Mouse (Mus musculus) liver, postnatal 0 days (tissue): ENCODE data around the gene Ttll3. TPM values are rescaled to one million over a fixed set of nuclear protein-coding genes. Genes with fewer than 3 reads are reported as not detected.

Source experiments
- ATAC-seq: fragments of 200-750 bp; cut with Nextera tagmentation; 2 replicates; pipeline ENCODE4 v1.8.0; 2017; ENCODE audit warnings: mild to moderate bottlenecking, moderate library complexity
- DNase-seq: peaks from one replicate; pipeline ENCODE4 v3.0.0-alpha.2; 2016
- H3K27ac ChIP-seq: fragments of 300-500 bp; sonication (generic); 2 replicates; pipeline ENCODE4 v1.5.1; 2014; ENCODE audit warnings: antibody characterized with exemption, moderate library complexity, mild to moderate bottlenecking, low read depth
- H3K27me3 ChIP-seq: fragments of 300-500 bp; sonication (generic); 2 replicates; pipeline ENCODE4 v1.6.1; 2014; ENCODE audit warnings: low read length, control low read depth, mixed read lengths; ENCODE audit not compliant: insufficient read depth
- H3K36me3 ChIP-seq: fragments of 300-500 bp; sonication (generic); replicated peaks from 2 replicates; pipeline ENCODE4 v1.6.1; 2014; ENCODE audit warnings: mild to moderate bottlenecking, control low read depth, low read length, moderate library complexity, mixed read lengths; ENCODE audit not compliant: insufficient read depth
- H3K4me1 ChIP-seq: fragments of 300-500 bp; sonication (generic); 2 replicates; pipeline ENCODE4 v1.6.1; 2014; ENCODE audit warnings: antibody characterized with exemption, mild to moderate bottlenecking, control low read depth; ENCODE audit not compliant: insufficient read depth
- H3K4me2 ChIP-seq: fragments of 300-500 bp; sonication (generic); 2 replicates; pipeline ENCODE4 v1.6.1; 2014; ENCODE audit warnings: low read depth, mild to moderate bottlenecking, low read length, moderate library complexity, mixed read lengths
- H3K4me3 ChIP-seq: fragments of 300-500 bp; sonication (generic); 2 replicates; pipeline ENCODE4 v1.5.1; 2014; ENCODE audit warnings: low read depth, low read length
- H3K9ac ChIP-seq: fragments of 300-500 bp; sonication (generic); replicated peaks from 2 replicates; pipeline ENCODE4 v1.6.1; 2014; ENCODE audit warnings: mild to moderate bottlenecking, moderate library complexity
- H3K9me3 ChIP-seq: fragments of 300-500 bp; sonication (generic); 2 replicates; pipeline ENCODE4 v1.6.1; 2016; ENCODE audit warnings: mild to moderate bottlenecking, control low read depth, low read length, mixed read lengths
- CTCF ChIP-seq: sonication (generic); IDR thresholded peaks from 2 replicates; pipeline ENCODE4 v1.5.1; 2016; ENCODE audit warnings: antibody characterized with exemption, low read depth
- EP300 ChIP-seq: IDR thresholded peaks from 2 replicates; pipeline ENCODE4 v1.6.1; 2016; ENCODE audit warnings: antibody characterized with exemption, low read depth, mild to moderate bottlenecking
- WGBS: fragments of 180-500 bp; shearing (Covaris S2); extraction: QIAGEN DNeasy Blood & Tissue Kit; methylation state at CpG from one replicate; pipeline ENCODE4 v1.1.7; 2014; ENCODE audit not compliant: insufficient replicate concordance; 5-methylcytosine and 5-hydroxymethylcytosine counted together
- polyA plus RNA-seq: library from polyadenylated mRNA; unstranded; fragments of >200 nt; fragmentation: Nextera tagmentation; extraction: Ambion mirVana; gene quantifications from 2 replicates; pipeline ENCODE4 v1.2.1, GENCODE M21; 2015

The Ttll3 gene
- polyA plus RNA-seq, 1 experiment from 2014 or later, result 0.83 TPM

DNA sequence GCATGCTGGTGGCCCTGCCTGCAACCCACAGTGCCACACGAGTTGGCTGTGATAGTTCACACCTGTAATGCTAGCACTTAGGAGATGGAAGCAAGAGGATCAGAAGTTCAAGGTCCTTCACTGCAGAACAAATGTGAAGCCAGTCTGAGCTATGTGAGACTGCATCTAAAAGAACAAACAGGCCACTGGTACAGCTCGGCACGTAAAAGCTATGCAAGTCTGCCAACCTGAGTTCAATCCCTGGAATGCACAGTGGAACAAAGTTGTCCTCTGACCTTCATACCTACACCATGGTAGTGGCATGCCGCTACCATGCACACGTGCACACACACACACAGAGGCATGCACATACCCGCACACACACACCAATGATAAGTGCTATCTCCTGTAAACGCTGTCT, 35.1 kb downstream of the Ttll3 start:
- no peak overlapping the region for H3K9ac ChIP-seq
- H3K9me3 ChIP-seq, result no peaks in the 10 kb centered on the region
- H3K27me3 ChIP-seq, result no peaks in the 10 kb centered on the region
- H3K4me2 ChIP-seq, result no peak overlapping the region
- 68% methylated on average over 7 of the region's 7 CpGs for WGBS
- DNase-seq (no peak), ATAC-seq (no peak)
- no peak overlapping the region for H3K4me3 ChIP-seq
- H3K27ac ChIP-seq, result no peak overlapping the region
- no peak for TF ChIP-seq EP300
- TF ChIP-seq CTCF, result no peak
- no peaks in the 10 kb centered on the region for H3K36me3 ChIP-seq
- peaks cover 4% of the 10 kb centered on the region for H3K4me1 ChIP-seq

DNA sequence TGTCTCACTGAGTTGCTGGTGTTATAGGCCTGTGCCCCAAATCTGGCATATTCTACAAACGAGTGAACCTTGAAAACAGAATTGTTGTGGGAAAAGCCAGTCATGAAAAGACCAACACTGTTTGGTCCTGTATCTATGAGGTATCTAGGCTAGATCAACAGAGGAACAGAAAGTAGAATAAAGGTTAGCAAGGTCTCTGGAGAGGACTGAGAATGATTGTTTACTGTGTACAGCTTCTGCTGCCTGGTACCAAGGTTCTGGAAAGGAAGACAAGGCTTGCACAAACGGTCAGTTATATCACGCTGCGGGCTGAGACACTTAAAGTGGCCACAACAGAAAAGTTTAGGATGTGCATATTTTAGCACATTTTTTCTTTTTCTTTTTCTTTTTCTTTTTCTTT, 37.6 kb downstream of the Ttll3 start:
- TF ChIP-seq CTCF (no peak), EP300 (no peak)
- Histone ChIP-seq H3K9me3 (no peaks in the 10 kb centered on the region), H3K4me3 (no peak overlapping the region), H3K36me3 (no peaks in the 10 kb centered on the region), H3K9ac (no peak overlapping the region), H3K27ac (no peak overlapping the region), H3K4me2 (no peak overlapping the region), H3K4me1 (0 out of 2 replicates have a peak, but pooled peaks cover 3% of the 10 kb centered on the region), H3K27me3 (no peaks in the 10 kb centered on the region)
- ATAC-seq (no peak), DNase-seq (no peak)
- WGBS, result 85% methylated on average over 4 of the region's 4 CpGs

DNA sequence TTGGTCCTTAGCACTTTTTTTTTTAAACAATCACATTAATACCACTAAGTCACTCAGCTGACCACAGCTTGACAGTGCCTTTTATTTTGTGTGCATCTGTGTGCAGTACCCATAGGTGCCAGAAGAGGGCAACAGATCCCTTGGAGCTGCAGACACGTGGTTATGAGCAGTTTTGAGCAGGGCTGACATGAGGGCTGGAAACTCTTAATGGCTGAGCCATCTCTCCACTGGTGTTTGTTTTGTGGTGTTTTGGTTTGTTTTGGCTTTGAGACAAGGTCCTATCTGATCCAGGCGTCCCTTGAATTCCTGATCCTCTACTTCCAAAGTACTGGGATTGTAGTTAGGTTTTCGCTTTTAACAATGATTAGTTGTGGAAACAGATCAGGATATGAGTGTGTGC, 38.3 kb downstream of the Ttll3 start:
- Histone ChIP-seq H3K27ac (peak overlapping the region; percentile 86), H3K36me3 (no peaks in the 10 kb centered on the region), H3K9ac (no peak overlapping the region), H3K9me3 (no peaks in the 10 kb centered on the region), H3K4me2 (no peak overlapping the region), H3K4me3 (no peak overlapping the region), H3K4me1 (0 out of 2 replicates have a peak, but pooled peaks cover 3% of the 10 kb centered on the region), H3K27me3 (no peaks in the 10 kb centered on the region)
- peak; percentile 88 for ATAC-seq
- TF ChIP-seq EP300, result no peak
- TF ChIP-seq CTCF, result peak; percentile 89
- peak; percentile 79 for DNase-seq
- WGBS, result 46% methylated on average over 3 of the region's 3 CpGs

DNA sequence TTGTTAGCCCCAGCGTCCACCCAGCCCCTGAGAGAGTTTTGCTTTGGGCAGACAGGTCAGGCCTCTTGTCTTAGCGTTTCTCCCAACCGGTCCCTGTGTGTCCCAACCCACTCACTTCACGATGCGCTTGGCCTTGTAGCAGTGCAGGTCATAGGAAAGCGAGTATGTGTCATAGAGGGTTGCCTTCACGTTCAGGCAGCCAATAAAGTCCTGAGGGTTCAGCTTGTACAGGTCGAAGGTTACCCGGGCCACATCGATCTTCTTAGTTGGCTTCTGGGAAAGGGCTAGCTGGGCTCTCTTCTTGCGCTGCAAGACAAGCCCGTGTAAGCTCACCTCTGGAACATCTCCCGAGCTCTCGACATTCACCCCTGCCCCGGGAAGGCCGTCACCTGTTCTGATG, 38.9 kb downstream of the Ttll3 start:
- Histone ChIP-seq H3K4me1 (0 out of 2 replicates have a peak, but pooled peaks cover 3% of the 10 kb centered on the region), H3K36me3 (no peaks in the 10 kb centered on the region), H3K4me3 (peak overlapping the region; percentile 27), H3K27me3 (no peaks in the 10 kb centered on the region), H3K9me3 (no peaks in the 10 kb centered on the region), H3K9ac (0 out of 2 replicates have a peak overlapping the region, but pooled peaks have one; percentile 3), H3K4me2 (peak overlapping the region; percentile 48), H3K27ac (peak overlapping the region; percentile 86)
- peak; percentile 84 for ATAC-seq
- TF ChIP-seq CTCF, result no peak
- 0 out of 2 replicates have a peak, but pooled peaks have one; percentile 28 for TF ChIP-seq EP300
- WGBS, result 71% methylated on average over 16 of the region's 16 CpGs
- DNase-seq, result peak; percentile 65

DNA sequence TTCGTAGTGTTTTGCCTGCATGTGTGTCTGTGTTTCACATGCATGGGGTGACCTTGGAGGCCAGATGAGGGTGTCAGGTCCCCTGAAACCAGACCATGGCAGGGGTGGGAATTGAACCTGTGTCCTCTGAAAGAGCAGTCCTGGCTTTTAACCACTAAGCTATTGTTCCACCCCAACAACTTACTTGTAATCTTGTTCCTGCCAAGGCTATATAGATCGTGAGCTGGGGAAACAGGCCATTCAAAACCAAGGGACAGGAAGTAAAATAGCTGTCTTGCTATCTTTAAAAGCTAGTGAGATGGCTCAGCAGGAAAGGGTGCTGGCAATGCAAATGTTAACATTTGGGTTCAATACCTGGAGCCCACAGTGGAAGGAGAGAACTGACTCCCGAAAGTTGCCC, 40.9 kb downstream of the Ttll3 start:
- Histone ChIP-seq H3K27me3 (no peaks in the 10 kb centered on the region), H3K4me3 (no peak overlapping the region), H3K4me1 (0 out of 2 replicates have a peak, but pooled peaks cover 3% of the 10 kb centered on the region), H3K9me3 (no peaks in the 10 kb centered on the region), H3K36me3 (no peaks in the 10 kb centered on the region), H3K4me2 (peak overlapping the region; percentile 45; the same call in 1 of the 2 replicates), H3K9ac (0 out of 2 replicates have a peak overlapping the region, but pooled peaks have one; percentile 22), H3K27ac (no peak overlapping the region)
- no peak for ATAC-seq
- 52% methylated on average over 3 of the region's 3 CpGs for WGBS
- DNase-seq, result no peak
- TF ChIP-seq EP300, result no peak
- TF ChIP-seq CTCF, result no peak

DNA sequence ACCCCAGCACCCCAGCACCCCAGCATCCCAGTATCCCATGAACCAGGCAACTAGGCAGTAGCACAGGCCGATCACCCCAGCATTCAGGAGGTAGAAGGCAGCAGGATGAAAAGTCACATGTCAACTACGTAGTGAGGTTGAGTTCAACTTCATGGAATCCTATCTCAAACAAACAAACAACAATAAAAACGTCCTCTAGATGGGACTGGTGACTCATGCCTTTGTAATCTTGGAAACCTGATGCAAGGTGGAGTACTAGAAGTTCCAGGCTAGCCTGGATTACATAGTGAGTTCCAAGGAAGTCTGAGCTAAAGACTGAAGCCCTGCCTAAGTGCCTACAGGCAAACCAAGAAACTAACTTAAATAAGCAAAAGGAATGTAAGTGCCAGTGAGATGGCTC, 41.8 kb downstream of the Ttll3 start:
- DNase-seq (no peak), ATAC-seq (no peak)
- Histone ChIP-seq H3K27ac (no peak overlapping the region), H3K9me3 (no peaks in the 10 kb centered on the region), H3K4me2 (no peak overlapping the region), H3K4me3 (no peak overlapping the region), H3K27me3 (no peaks in the 10 kb centered on the region), H3K9ac (no peak overlapping the region), H3K4me1 (peaks cover 5% of the 10 kb centered on the region; the same call in 1 of the 2 replicates), H3K36me3 (no peaks in the 10 kb centered on the region)
- WGBS, result 47% methylated on average over 3 of the region's 3 CpGs
- TF ChIP-seq EP300, result no peak
- TF ChIP-seq CTCF, result no peak

DNA sequence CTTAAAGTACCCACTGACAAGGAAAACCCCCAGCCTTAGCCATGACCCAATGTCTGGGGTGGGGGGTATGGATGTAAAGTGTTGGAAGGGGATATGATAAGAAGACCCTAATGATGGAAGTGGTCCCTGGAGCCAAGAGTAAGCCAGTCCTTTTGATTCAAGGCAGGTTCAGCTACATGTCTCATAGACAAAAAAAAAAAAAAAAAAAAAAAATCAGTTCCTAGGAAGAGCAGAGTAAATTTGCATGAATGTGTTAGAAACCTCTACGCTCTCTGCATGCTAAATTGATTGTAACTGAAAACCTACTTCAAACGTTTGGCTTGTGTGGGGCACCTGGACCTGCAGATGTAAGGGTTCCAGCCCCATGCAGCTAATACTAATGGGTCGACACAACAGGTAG, 42.7 kb downstream of the Ttll3 start:
- ATAC-seq, result no peak
- H3K4me2 ChIP-seq, result no peak overlapping the region
- 50% methylated on average over 3 of the region's 3 CpGs for WGBS

More for the DNA sequence above, 42.7 kb downstream of the Ttll3 start:
- no peaks in the 10 kb centered on the region for H3K36me3 ChIP-seq
- H3K9ac ChIP-seq, result no peak overlapping the region
- H3K4me3 ChIP-seq, result no peak overlapping the region
- H3K27me3 ChIP-seq, result no peaks in the 10 kb centered on the region
- no peak for DNase-seq
- peaks cover 5% of the 10 kb centered on the region; the same call in 1 of the 2 replicates for H3K4me1 ChIP-seq
- TF ChIP-seq EP300 (no peak), CTCF (no peak)
- peak overlapping the region; percentile 16; the same call in 1 of the 2 replicates for H3K27ac ChIP-seq
- no peaks in the 10 kb centered on the region for H3K9me3 ChIP-seq
